Mouse (Mus musculus) right cerebral cortex, postnatal 14 days (tissue): ENCODE measurements at regions not wholly inside any gene's neighbourhood (a gene's known extent, or its start where the extent isn't known, plus 50 kb on each side); places are given as distances from the start of the nearest gene placed in this dataset.
A peak's percentile ranks its signal among the peaks of the same experiment; 100 is the strongest.

ENCODE experiments used
- DNase-seq: peaks from one replicate; pipeline ENCODE4 v3.0.0; 2022

DNA sequence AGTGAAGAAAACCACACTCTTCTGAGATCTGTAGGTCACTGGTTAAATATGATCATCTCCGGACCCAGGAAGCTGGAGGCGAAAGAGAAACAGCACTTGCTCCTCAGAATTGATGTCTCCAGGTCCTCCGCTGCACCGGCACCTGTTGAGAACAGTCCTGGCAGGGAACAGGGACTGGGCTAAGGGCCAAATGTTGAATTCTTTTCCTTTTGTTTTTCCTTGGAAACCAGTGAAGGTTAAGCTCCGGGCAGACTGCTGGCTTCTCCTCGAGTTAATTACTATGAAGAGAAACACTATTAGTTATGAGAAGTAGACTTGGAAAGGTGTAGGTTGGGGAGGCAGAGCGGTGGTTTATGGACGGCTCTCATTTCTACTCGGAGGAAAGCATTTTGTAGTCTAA, 242.7 kb downstream of the Rngtt start:
- no peak for DNase-seq

DNA sequence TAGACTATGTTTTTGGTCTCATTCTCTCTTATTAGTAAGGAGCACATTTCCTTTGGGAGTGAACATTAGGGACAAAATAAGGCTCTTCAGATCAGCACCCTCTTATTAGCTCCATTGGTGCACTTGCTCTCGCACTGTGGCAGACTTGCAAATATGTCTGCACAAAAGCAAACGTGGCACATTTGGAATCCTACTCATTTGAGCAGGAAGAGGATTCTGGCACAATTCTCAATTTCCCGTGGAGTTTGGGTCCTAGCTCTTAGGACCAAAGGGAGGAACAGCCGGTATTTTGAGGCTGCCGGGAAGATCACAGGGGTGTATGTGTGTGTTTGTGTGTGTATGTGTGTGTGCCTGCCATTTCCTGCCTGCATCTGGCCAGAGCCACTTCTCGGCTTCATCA, 244.5 kb downstream of the Rngtt start:
- no peak for DNase-seq

- DNase-seq = no peak
Measured at GRCm38 (mm10) chr4:33555231-33555933, 245.3 kb downstream of the Rngtt start.

GRCm38 (mm10) chr4:33555966-33556365, 245.9 kb downstream of the Rngtt start:
- no peak for DNase-seq

DNA sequence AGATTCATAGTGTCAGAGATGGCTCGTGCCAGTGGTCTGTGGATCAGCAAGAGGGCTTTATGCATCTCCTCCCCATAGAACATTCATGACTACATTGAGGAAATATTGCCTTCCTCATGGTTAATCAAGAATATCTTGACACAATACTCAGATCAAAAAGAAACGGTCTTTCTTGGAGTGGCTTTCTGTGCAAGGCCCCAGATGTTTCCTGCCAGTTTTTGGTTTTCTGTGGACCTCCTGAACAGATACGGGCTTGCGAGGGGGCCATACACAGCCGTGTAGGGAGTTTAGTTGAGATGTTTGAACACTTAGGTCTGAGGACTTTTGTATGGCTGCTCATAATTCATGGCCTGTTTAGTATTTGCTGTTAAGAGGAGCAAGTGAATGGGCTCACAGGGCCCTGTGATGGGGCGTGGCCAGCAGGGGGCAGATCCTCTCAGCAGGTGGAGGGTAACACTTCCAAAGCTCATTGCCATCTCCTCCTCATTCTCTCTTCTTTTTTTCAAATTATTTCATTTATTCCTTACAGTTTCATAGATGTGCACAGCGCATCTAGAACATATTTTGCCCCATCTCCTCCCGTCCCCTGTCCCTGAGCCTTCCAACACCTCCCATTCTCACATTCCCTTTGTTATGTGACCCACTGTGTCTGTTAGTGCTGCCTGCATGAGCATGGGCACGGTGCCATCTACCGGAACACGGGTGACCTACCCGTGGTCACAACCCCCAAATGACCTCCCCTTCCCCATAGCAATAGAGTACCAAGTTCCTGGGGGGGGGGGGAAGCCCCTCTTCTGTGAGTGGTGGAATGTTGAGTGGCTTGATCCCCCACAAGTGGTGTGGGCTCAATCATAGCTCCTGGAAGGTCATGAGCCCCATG, 246.8 kb downstream of the Rngtt start:
- DNase-seq = no peak

GRCm38 (mm10) chr4:33570274-33570673, 260.2 kb downstream of the Rngtt start:
- DNase-seq = no peak

- DNase-seq = no peak
Measured at GRCm38 (mm10) chr4:33571351-33571750, 261.2 kb downstream of the Rngtt start.

- DNase-seq = no peak
Measured at GRCm38 (mm10) chr4:33577631-33578030, 267.5 kb downstream of the Rngtt start.

DNA sequence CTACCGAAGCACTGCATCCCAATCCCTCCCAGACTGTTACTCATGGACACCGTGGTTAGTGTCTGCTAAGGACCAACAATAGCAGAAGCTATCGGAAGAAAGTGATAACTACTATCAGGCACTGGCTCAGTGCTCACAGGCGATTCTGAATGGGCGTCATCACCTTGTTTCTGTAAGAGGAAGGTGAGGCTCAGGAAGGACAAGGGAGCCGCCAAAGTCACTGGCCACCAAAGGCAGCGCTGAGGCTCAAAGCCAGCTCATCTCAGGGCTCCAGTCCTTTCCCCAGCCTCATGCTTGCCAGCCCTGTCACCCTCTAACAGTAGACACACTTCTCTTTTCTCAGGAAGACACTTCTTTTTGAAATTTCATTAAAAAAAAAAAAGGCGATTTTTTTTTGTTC, 270.4 kb downstream of the Rngtt start:
- no peak for DNase-seq

- no peak for DNase-seq
Measured at GRCm38 (mm10) chr4:33581180-33581591, 271.1 kb downstream of the Rngtt start.

DNA sequence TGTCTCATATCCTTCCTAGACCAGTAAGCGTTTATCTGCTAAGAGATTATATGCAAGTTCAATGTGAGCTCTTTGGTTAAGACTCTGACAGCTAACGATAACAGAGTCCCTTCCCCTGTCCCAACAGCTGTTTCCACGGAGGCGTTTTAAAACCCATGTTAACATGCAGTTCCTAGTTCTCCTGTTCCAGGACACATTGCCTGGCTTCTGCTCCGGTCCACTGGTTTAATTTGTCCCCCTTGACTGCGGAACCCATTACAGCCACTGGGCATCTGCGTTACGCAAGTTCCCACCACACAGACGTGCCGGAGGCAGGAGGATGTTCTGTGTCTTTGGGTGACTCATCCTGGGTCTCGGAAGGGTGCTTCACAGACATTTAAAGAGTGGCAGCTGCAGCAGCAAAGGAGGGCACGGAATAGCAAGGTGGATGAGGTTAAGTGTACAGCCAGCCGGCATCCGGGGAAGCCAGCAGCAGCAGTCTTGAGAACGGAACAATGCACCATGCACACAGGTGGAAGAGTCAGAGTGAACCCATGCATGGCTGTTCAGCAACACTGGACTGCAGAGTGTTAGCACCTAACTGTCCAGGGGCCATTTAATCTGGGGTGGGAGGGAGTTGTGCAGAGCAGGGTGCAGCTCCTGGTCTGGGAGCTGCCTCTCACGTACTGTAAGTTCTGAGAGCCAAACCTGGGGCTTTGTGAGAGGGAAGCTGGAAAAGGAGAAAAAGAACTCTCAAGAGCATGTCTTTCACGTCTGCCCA, 271.8 kb downstream of the Rngtt start:
- no peak for DNase-seq

- no peak for DNase-seq
Measured at GRCm38 (mm10) chr4:33582986-33583720, 273.0 kb downstream of the Rngtt start.

- no peak for DNase-seq
Measured at GRCm38 (mm10) chr4:33583979-33584907, 274.1 kb downstream of the Rngtt start.

DNA sequence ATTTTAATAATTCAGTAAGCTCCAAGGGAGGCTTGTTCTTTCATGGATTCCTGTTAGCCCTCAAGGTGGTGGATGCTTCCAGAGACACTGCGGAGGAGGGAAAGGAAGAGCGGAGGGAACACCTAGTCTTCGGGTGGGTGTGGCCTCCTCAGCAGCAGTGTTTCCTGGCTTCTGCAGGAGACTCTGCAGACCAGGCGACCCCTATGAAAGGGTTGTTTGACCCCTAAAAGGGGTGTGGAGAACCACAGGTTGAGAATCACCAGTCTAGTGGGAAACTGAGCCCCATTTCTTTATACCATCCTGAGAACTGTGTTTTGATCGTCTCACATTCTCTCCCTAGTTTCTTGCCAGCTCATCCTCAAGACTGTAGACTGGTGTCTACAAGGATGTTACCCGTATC, 275.7 kb downstream of the Rngtt start:
- no peak for DNase-seq

DNA sequence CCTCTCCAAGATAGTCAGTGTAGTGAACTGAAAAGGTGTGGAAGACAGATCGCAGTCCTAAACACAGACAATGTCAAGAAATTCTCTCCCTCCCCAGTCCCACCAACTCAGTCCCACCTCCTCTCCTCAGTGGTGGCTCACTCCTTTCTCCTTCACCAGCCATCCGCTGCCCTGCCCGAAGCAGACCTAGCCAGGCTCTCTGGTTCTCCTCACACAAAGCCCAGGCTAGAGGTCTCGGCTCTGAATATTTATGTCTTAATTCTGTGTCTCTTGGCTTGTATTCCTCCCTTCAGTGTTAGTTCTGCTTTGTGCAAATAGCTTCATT, 276.1 kb downstream of the Rngtt start:
- DNase-seq = no peak

DNA sequence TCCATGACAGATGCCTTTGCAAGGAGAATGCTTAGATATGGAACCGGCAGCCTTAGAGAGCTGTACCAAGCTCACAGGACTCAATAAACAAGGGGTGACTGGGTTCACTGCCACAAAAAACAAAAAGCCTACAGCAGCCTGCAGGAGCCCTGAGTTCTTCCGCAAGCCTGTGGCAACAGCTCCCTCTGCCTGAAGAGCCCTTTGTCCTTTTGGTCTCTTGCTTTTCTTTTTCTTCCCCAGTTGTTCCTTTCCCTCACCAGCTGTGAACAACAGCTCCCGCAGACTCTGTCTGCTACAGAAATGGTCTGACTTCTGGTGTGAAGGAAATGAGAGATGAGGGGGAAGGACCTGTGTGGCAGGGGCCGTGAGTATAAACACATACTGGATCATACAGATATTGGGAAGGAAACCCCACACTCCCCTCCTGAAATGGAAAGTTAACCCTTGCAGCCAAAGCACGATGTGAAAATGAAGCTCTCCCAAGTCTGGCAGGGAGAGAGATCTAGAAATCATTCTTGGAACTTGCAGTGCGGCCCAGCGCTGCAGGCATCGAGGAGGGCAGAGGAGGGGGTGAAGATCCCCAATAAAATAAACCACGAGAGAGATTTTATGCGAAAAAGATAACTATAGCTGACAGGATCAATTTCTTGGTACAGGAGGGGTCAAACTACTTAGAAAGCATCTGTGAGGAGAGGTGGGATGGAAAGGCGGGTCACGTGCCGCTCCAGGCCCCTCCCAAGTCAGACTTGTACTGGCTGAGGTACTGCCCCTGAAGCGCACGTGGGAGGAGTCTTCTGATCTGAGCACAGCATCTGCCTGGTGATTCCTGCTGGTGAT, 276.7 kb downstream of the Rngtt start:
- peak; percentile 26 for DNase-seq

DNA sequence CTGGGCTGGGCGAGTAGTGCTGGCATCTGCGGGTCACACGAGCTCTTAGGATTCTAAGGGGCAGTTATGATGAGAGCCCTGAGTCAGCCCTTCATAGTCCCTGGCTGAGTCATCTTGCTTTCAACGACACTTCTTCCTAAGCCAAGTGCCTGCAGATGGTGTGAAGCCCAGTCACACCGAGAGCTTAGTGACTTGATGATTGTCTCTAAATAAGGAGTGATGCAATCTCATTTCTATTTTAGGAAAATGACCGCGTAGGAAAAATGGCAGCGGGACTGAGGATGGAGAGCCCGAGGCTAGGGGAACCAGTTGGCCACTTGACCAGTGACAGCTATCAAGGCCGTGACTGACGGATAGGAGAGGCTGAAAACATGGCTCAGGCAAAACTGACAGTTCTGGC, 277.6 kb downstream of the Rngtt start:
- DNase-seq = no peak

DNA sequence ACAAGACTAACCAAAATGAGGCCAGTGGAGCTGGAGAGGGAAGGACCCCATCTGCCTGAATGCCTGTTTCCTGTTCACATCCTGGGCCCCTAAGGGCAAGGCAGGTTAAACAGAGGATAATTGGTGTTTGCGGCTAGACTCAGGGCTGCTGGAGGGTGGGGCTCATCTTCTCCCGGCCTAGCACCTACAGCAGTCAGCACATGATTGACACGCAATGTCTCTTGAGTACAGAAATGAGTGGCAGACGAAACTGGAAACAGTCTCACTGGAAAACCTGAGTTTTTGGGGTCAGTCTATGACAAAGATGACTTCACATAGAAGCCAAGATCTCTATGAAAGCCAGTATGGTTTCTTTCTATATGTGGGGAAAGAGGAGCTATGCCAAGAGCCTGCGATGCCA, 278.0 kb downstream of the Rngtt start:
- DNase-seq = no peak

DNA sequence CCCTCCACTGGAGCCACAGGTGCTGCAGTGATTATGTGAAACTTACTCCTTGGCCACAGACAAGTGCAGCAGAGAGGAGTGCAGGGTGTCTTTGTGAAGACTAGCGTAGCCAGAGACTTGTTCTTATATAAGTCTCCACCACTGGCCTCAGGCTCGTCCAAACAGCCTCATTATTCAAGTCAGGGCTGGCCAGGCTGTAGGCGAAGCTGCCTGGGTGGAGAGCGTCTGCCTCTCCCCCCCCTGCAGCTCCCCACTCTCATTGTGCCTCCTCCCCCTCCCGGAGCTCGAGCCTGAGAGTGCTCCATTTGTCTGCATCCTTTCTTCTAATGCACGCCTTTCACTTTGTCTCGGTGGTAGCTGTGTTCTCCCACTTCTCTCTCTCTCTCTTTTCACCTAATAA, 279.1 kb downstream of the Rngtt start:
- DNase-seq = no peak

GRCm38 (mm10) chr4:33594997-33595657, 285.0 kb downstream of the Rngtt start:
- no peak for DNase-seq
